In the genomic region with DNA sequence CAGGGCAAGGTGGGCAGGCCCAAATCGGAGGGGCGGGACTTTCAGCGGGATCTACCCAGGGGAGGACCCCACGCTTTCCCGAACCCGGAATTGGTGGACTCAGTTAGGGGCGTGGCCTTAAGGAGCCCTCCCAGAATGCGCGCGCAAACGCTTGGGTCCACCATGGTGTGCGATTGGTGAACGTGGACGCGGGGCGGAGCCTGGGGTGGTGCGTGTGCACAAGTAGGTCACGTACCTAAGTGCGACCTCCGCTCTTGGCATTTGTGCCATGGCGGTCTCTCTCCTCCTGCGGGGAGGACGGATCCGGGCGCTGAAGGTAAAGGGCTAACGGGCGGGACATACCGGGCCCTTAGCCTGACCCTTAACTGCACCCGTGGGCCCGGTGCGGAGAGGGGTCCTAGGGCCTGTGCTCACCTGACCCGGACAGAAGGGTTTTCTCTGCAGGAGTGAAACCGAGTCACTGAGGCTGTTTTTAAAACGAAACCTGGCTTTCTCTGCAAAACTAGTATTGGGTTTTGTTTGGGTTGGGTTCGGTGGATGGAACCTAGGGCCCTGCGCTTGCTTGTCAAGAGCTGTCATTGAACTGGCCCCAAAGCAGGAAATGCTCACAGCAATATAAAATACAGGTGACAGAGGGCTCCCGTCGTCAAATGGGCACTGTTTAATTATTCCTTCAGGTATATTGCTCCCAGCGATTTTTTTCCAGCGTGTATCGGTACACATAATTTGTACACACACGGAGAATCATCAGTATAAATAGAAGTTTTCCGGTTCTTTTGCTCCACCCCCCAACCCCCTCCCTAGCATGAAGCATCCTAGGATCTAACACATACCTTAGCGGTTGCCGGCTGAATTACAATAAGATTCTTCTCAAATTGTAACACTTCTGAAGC, we compare ENCODE assay signal across 8 mouse cellular contexts. TPM values are rescaled to one million over a fixed set of nuclear protein-coding genes. Genes with fewer than 3 reads are reported as not detected.
DNase-seq lines count a peak whose midpoint lies in the region; ATAC-seq and TF ChIP-seq lines count a peak whose summit lies in the region.

A gene (minus strand): TSS at position 35 of the 893 bp plus-strand sequence.
A gene (plus strand): TSS at position 170 of the 893 bp plus-strand sequence.

- peak within 1 kb of the TSS; percentile 77 for H3K4me2 ChIP-seq in forebrain, embryonic 13.5 days
- peak within 1 kb of the TSS; percentile 78 for H3K4me2 ChIP-seq in liver, postnatal 0 days (ENCODE audit: low read depth, low read length)
- H3K4me2 ChIP-seq in neural tube, embryonic 14.5 days (ENCODE audit: low read depth, low read length) = peak within 1 kb of the TSS; percentile 78

- DNase-seq in heart, postnatal 10 days = peak; percentile 99 to 100
- peak; percentile 100 for DNase-seq in large intestine, adult 2 months (ENCODE audit: low read depth, low spot score)
- DNase-seq in liver, postnatal 0 days = peak; percentile 99
- peak; percentile 99 for DNase-seq in testis, postnatal 10 days (ENCODE audit: low spot score)

- H3K4me1 ChIP-seq in ES-Bruce4 (ENCODE audit: control insufficient read depth, insufficient read depth, low read length) = no peaks in the 10 kb centered on the region
- H3K4me1 ChIP-seq in forebrain, embryonic 13.5 days = peaks cover 23% of the 10 kb centered on the region
- peaks cover 7% of the 10 kb centered on the region for H3K4me1 ChIP-seq in liver, postnatal 0 days (ENCODE audit: insufficient read depth)
- peaks cover 11% of the 10 kb centered on the region for H3K4me1 ChIP-seq in neural tube, embryonic 14.5 days (ENCODE audit: control insufficient read depth, insufficient read depth, low read length)

- no peak within 1 kb of the TSS for H3K27ac ChIP-seq in ES-Bruce4 (ENCODE audit: insufficient read depth, low read length)
- H3K27ac ChIP-seq in forebrain, embryonic 13.5 days = peak within 1 kb of the TSS; percentile 78
- peak within 1 kb of the TSS; percentile 82 for H3K27ac ChIP-seq in liver, postnatal 0 days (ENCODE audit: low read depth)
- peak within 1 kb of the TSS; percentile 78 for H3K27ac ChIP-seq in neural tube, embryonic 14.5 days (ENCODE audit: low read depth, low read length)

- H3K9me3 ChIP-seq in ES-Bruce4 (replicated peaks; ENCODE audit: control insufficient read depth, insufficient read depth, low read length, poor library complexity, severe bottlenecking) = no peaks in the 10 kb centered on the region
- no peaks in the 10 kb centered on the region for H3K9me3 ChIP-seq in forebrain, embryonic 13.5 days (replicated peaks)
- H3K9me3 ChIP-seq in liver, postnatal 0 days (ENCODE audit: low read length) = no peaks in the 10 kb centered on the region
- no peaks in the 10 kb centered on the region for H3K9me3 ChIP-seq in neural tube, embryonic 14.5 days (ENCODE audit: control insufficient read depth, low read length)

- no peaks in the 10 kb centered on the region for H3K27me3 ChIP-seq in ES-Bruce4 (ENCODE audit: control insufficient read depth, insufficient read depth, low read length, poor library complexity, severe bottlenecking)
- H3K27me3 ChIP-seq in forebrain, embryonic 13.5 days = no peaks in the 10 kb centered on the region
- H3K27me3 ChIP-seq in liver, postnatal 0 days (ENCODE audit: insufficient read depth, low read length) = no peaks in the 10 kb centered on the region
- no peaks in the 10 kb centered on the region for H3K27me3 ChIP-seq in neural tube, embryonic 14.5 days (ENCODE audit: control insufficient read depth, insufficient read depth, low read length)

- TF ChIP-seq CTCF in ES-Bruce4 (IDR thresholded peaks at IDR 0.05; ENCODE audit: low read depth, low read length) = no peak
- no peak for TF ChIP-seq CTCF in liver, postnatal 0 days (IDR thresholded peaks at IDR 0.05; ENCODE audit: low read depth)

- WGBS in forebrain, embryonic 13.5 days = under 1% methylated on average over 45 of the region's 45 CpGs
- WGBS in large intestine, adult 2 months = under 1% methylated on average over 45 of the region's 45 CpGs
- under 1% methylated on average over 45 of the region's 45 CpGs for WGBS in liver, postnatal 0 days (ENCODE audit: insufficient replicate concordance)
- WGBS in neural tube, embryonic 14.5 days = under 1% methylated on average over 45 of the region's 45 CpGs

- H3K36me3 ChIP-seq in ES-Bruce4 (ENCODE audit: control insufficient read depth, insufficient read depth, low read length, poor library complexity, severe bottlenecking) = peaks cover 2% of the 10 kb centered on the region; the same call in 1 of the 2 replicates
- H3K36me3 ChIP-seq in forebrain, embryonic 13.5 days (ENCODE audit: poor library complexity, severe bottlenecking) = peaks cover 20% of the 10 kb centered on the region
- H3K36me3 ChIP-seq in liver, postnatal 0 days (replicated peaks; ENCODE audit: insufficient read depth, low read length) = peaks cover 13% of the 10 kb centered on the region
- H3K36me3 ChIP-seq in neural tube, embryonic 14.5 days (ENCODE audit: control insufficient read depth, insufficient read depth, low read length) = no peaks in the 10 kb centered on the region

- TF ChIP-seq EP300 in ES-Bruce4 (IDR thresholded peaks at IDR 0.05; ENCODE audit: insufficient read depth, low read depth, low read length) = no peak
- no peak for TF ChIP-seq EP300 in liver, postnatal 0 days (IDR thresholded peaks at IDR 0.05; ENCODE audit: low read depth)

- peak; percentile 94 for ATAC-seq in cerebellum, adult (ENCODE audit: insufficient number of reproducible peaks, low FRiP score, low TSS enrichment)
- ATAC-seq in forebrain, embryonic 13.5 days = peak; percentile 97
- peak; percentile 99 for ATAC-seq in liver, postnatal 0 days
- ATAC-seq in neural tube, embryonic 14.5 days (ENCODE audit: low read depth) = peak; percentile 94

- peak; percentile 78 for TF ChIP-seq POLR2A in ES-Bruce4 (IDR thresholded peaks at IDR 0.05; ENCODE audit: insufficient read depth, low read length)

- intact Hi-C loops in heart, postnatal 10 days (cut with DNase I) = loop anchor here (2.0 to 10.0 kb wide), 2 partner anchors 45 to 515 kb away; a partner anchor contains a TSS

- H3K4me3 ChIP-seq in ES-Bruce4 (ENCODE audit: low read depth, low read length) = peak within 1 kb of the TSS; percentile 81
- peak within 1 kb of the TSS; percentile 72 for H3K4me3 ChIP-seq in forebrain, embryonic 13.5 days
- peak within 1 kb of the TSS; percentile 67 for H3K4me3 ChIP-seq in liver, postnatal 0 days (ENCODE audit: low read depth, low read length)
- peak within 1 kb of the TSS; percentile 76 for H3K4me3 ChIP-seq in neural tube, embryonic 14.5 days (ENCODE audit: low read depth, low read length)

- H3K9ac ChIP-seq in ES-Bruce4 (ENCODE audit: low read depth, poor library complexity, severe bottlenecking) = peak within 1 kb of the TSS; percentile 40
- peak within 1 kb of the TSS; percentile 76 for H3K9ac ChIP-seq in forebrain, embryonic 13.5 days
- peak within 1 kb of the TSS; percentile 77 for H3K9ac ChIP-seq in liver, postnatal 0 days (replicated peaks)
- peak within 1 kb of the TSS; percentile 79 for H3K9ac ChIP-seq in neural tube, embryonic 14.5 days (replicated peaks; ENCODE audit: low read depth, low read length)

RNA-seq across cellular contexts. Expression of the first gene that starts in this region (rescaled TPM):
- polyA plus RNA-seq in ES-Bruce4 (2011; ENCODE audit: insufficient read depth, insufficient read length, low read depth, missing spikeins) = 24.0 and 25.0 TPM in 2 replicates
- polyA plus RNA-seq in forebrain, embryonic 13.5 days (2015; fragmentation: Nextera tagmentation; extraction: Ambion mirVana) = 37.9 and 43.6 TPM in 2 replicates
- 10 to 100 TPM; 11.8 to 11.9 TPM for total RNA-seq in heart, postnatal 10 days (2021)
- 20.7 and 22.7 TPM in 2 replicates for polyA plus RNA-seq in large intestine, adult 2 months (2012; rRNA removed)
- 8.9 and 10.0 TPM in 2 replicates for polyA plus RNA-seq in liver, postnatal 0 days (2015; fragmentation: Nextera tagmentation; extraction: Ambion mirVana)
- polyA plus RNA-seq in neural tube, embryonic 14.5 days (2014; fragmentation: Nextera tagmentation; extraction: Ambion mirVana) = 29.9 and 33.1 TPM in 2 replicates

RNA-seq across cellular contexts. Expression of the second gene that starts in this region (rescaled TPM):
- polyA plus RNA-seq in ES-Bruce4 (2011; ENCODE audit: insufficient read depth, insufficient read length, low read depth, missing spikeins) = 116 and 122 TPM in 2 replicates
- polyA plus RNA-seq in forebrain, embryonic 13.5 days (2015; fragmentation: Nextera tagmentation; extraction: Ambion mirVana) = 340 and 354 TPM in 2 replicates
- total RNA-seq in heart, postnatal 10 days (2021) = 1,000 to 10,000 TPM; 1,163 to 1,168 TPM
- 257 and 281 TPM in 2 replicates for polyA plus RNA-seq in large intestine, adult 2 months (2012; rRNA removed)
- polyA plus RNA-seq in liver, postnatal 0 days (2015; fragmentation: Nextera tagmentation; extraction: Ambion mirVana) = 213 and 215 TPM in 2 replicates
- polyA plus RNA-seq in neural tube, embryonic 14.5 days (2014; fragmentation: Nextera tagmentation; extraction: Ambion mirVana) = 422 and 513 TPM in 2 replicates
